In the genomic region with DNA sequence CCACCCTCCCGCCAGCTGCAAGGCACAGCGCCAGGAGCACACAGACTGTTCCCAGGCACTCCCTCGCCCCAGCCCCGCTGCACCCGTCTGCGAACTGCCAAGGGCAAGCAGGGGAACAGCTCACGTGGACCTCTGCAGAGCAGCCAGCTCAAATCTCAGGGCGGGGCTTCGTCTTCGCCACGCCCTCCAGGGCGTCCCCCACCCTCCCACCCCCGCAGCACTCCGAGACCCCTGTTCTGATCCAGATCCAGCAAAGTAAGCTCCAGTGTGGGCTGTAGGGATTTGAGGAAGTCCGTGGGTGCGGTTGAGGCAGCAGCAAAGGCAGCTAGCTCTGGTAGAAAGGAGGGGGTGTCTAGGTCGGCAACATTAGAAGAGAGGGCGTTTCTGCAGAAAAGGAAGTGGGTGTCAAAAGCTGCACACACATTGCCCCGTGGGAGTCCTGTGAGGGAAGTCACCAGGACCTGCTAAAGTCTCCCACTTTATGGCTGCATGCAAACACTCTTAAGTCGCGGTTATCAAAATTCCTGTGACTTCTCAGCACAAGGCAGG, we compare ENCODE assay signal across 8 mouse cellular contexts.
DNase-seq lines count a peak whose midpoint lies in the region; ATAC-seq and TF ChIP-seq lines count a peak whose summit lies in the region.

No protein-coding gene starts in this region.

- peaks cover 13 to 24% of the 10 kb centered on the region in 2 experiments for H3K4me1 ChIP-seq in heart, embryonic 14.5 days (ENCODE audit: control insufficient read depth in 2 of 2, insufficient read depth in 2 of 2, low read length in 2 of 2)
- peaks cover 17% of the 10 kb centered on the region for H3K4me1 ChIP-seq in liver, embryonic 15.5 days (replicated peaks)
- H3K4me1 ChIP-seq in neural tube, embryonic 11.5 days (ENCODE audit: control insufficient read depth, insufficient read depth, low read length) = peaks cover 17% of the 10 kb centered on the region

- DNase-seq in adrenal gland, postnatal 4 days (ENCODE audit: low spot score in 2 of 2) = peak; percentile 55 to 75
- peak; percentile 90 for DNase-seq in fibroblast of lung, adult 2 months (ENCODE audit: low read depth)
- peak; percentile 92 for DNase-seq in kidney, postnatal 14 days
- peak; percentile 74 for DNase-seq in neural tube, embryonic 11.5 days (ENCODE audit: low spot score)
- peak; percentile 85 for DNase-seq in testis, postnatal 10 days (ENCODE audit: low spot score)

- H3K9me3 ChIP-seq in heart, embryonic 14.5 days (ENCODE audit: control insufficient read depth, low read length) = no peaks in the 10 kb centered on the region
- no peaks in the 10 kb centered on the region for H3K9me3 ChIP-seq in liver, embryonic 15.5 days (replicated peaks)
- H3K9me3 ChIP-seq in neural tube, embryonic 11.5 days (ENCODE audit: control insufficient read depth, low read length) = no peaks in the 10 kb centered on the region

- TF ChIP-seq CTCF in C2C12 (IDR thresholded peaks at IDR 0.05; ENCODE audit: control insufficient read depth, insufficient read depth, insufficient read length) = no peak

- WGBS in heart, embryonic 14.5 days = under 1% methylated on average over 21 of the region's 21 CpGs
- WGBS in liver, embryonic 15.5 days (ENCODE audit: insufficient replicate concordance) = 1% methylated on average over 21 of the region's 21 CpGs
- WGBS in neural tube, embryonic 11.5 days = 2% methylated on average over 21 of the region's 21 CpGs

- ATAC-seq in heart, embryonic 14.5 days (ENCODE audit: insufficient number of reproducible peaks, insufficient read depth, low FRiP score, low read depth) = peak; percentile 95
- ATAC-seq in liver, embryonic 15.5 days (ENCODE audit: insufficient read depth) = peak; percentile 82
- peak; percentile 80 for ATAC-seq in neural tube, embryonic 11.5 days (ENCODE audit: insufficient read depth, low FRiP score, low TSS enrichment)

- no peaks in the 10 kb centered on the region for H3K79me2 ChIP-seq in C2C12 (ENCODE audit: control insufficient read depth, insufficient read depth)

- H3K36me3 ChIP-seq in C2C12 (ENCODE audit: control insufficient read depth, insufficient read depth) = no peaks in the 10 kb centered on the region
- H3K36me3 ChIP-seq in heart, embryonic 14.5 days (ENCODE audit: control insufficient read depth, insufficient read depth, low read length) = no peaks in the 10 kb centered on the region
- H3K36me3 ChIP-seq in liver, embryonic 15.5 days (replicated peaks) = no peaks in the 10 kb centered on the region
- H3K36me3 ChIP-seq in neural tube, embryonic 11.5 days (ENCODE audit: control insufficient read depth, insufficient read depth, low read length) = no peaks in the 10 kb centered on the region

- H3K9ac ChIP-seq in heart, embryonic 14.5 days (ENCODE audit: low read length) = peak overlapping the region; percentile 70
- H3K9ac ChIP-seq in liver, embryonic 15.5 days = peak overlapping the region; percentile 9; the same call in 1 of the 2 replicates
- H3K9ac ChIP-seq in neural tube, embryonic 11.5 days (ENCODE audit: low read length) = peak overlapping the region; percentile 37

- peak overlapping the region; percentile 63 for H3K4me2 ChIP-seq in heart, embryonic 14.5 days (ENCODE audit: low read length)
- peak overlapping the region; percentile 56 for H3K4me2 ChIP-seq in liver, embryonic 15.5 days
- peak overlapping the region; percentile 55 for H3K4me2 ChIP-seq in neural tube, embryonic 11.5 days (ENCODE audit: low read depth)

- H3K27ac ChIP-seq in heart, embryonic 14.5 days (replicated peaks in 1 of 2; ENCODE audit: control insufficient read depth in 1 of 2, insufficient read depth in 1 of 2, low read depth in 2 of 2, low read length in 2 of 2) = peak overlapping the region; percentile 63 to 73
- peak overlapping the region; percentile 41 for H3K27ac ChIP-seq in liver, embryonic 15.5 days (replicated peaks)
- 0 out of 2 replicates have a peak overlapping the region, but pooled peaks have one; percentile 7 for H3K27ac ChIP-seq in neural tube, embryonic 11.5 days (ENCODE audit: low read depth, low read length)

- no peak overlapping the region for H3ac ChIP-seq in C2C12 (ENCODE audit: control insufficient read depth, insufficient read length, low read depth)

- no peak overlapping the region for H3K4me3 ChIP-seq in C2C12 (ENCODE audit: insufficient read depth, poor library complexity, severe bottlenecking)
- peak overlapping the region; percentile 49 to 50 for H3K4me3 ChIP-seq in heart, embryonic 14.5 days (ENCODE audit: control insufficient read depth in 1 of 2, insufficient read depth in 1 of 2, low read depth in 1 of 2, low read length in 2 of 2)
- H3K4me3 ChIP-seq in liver, embryonic 15.5 days (replicated peaks) = peak overlapping the region; percentile 46
- peak overlapping the region; percentile 33 for H3K4me3 ChIP-seq in neural tube, embryonic 11.5 days (ENCODE audit: low read depth, low read length)

- no peaks in the 10 kb centered on the region for H3K79me3 ChIP-seq in C2C12 (ENCODE audit: low read depth)

- no peaks in the 10 kb centered on the region for H3K27me3 ChIP-seq in C2C12 (ENCODE audit: control insufficient read depth, insufficient read depth, insufficient read length)
- no peaks in the 10 kb centered on the region for H3K27me3 ChIP-seq in heart, embryonic 14.5 days (ENCODE audit: control insufficient read depth, insufficient read depth, low read length)
- no peaks in the 10 kb centered on the region for H3K27me3 ChIP-seq in liver, embryonic 15.5 days
- no peaks in the 10 kb centered on the region for H3K27me3 ChIP-seq in neural tube, embryonic 11.5 days (ENCODE audit: control insufficient read depth, insufficient read depth, low read length)

TF ChIP-seq in C2C12, 6 proteins besides CTCF, POLR2A, EP300 and RAD21:
- TF ChIP-seq CEBPB (IDR thresholded peaks at IDR 0.05; ENCODE audit: low read depth) (no peak), USF1 (IDR thresholded peaks at IDR 0.05; ENCODE audit: low read depth) (peak; percentile 41), MYOD1 (IDR thresholded peaks at IDR 0.05; ENCODE audit: control insufficient read depth, insufficient read length, low read depth) (peak; percentile 80), MYOG (IDR thresholded peaks at IDR 0.05; ENCODE audit: control insufficient read depth, extremely low read depth, insufficient read length) (no peak), FOSL1 (IDR thresholded peaks at IDR 0.05; ENCODE audit: insufficient read depth, low read length, poor library complexity, severe bottlenecking) (no peak), MAX (IDR thresholded peaks at IDR 0.05) (no peak)

Comparison
In these comparisons a context has a peak if more than half of its experiments do, and no peak if none do; other contexts are left out.
1. H3K27ac ChIP-seq: peak in every context shown above with its lines; median percentile 68 in heart, embryonic 14.5 days; 41 in liver, embryonic 15.5 days; 7 in neural tube, embryonic 11.5 days.
2. H3K9ac ChIP-seq: peak in every context shown above with its lines; median percentile 70 in heart, embryonic 14.5 days; 37 in neural tube, embryonic 11.5 days; 9 in liver, embryonic 15.5 days.